Mouse (Mus musculus): Measurements from ENCODE around the gene Gm5485. TPM values are rescaled to one million over a fixed set of nuclear protein-coding genes. Genes with fewer than 3 reads are reported as not detected.

Gm5485 gene
- not detected for total RNA-seq (2021)
- long read RNA-seq, experiment 1: 0 reads
- long read RNA-seq, experiment 2: 0 reads

DNA sequence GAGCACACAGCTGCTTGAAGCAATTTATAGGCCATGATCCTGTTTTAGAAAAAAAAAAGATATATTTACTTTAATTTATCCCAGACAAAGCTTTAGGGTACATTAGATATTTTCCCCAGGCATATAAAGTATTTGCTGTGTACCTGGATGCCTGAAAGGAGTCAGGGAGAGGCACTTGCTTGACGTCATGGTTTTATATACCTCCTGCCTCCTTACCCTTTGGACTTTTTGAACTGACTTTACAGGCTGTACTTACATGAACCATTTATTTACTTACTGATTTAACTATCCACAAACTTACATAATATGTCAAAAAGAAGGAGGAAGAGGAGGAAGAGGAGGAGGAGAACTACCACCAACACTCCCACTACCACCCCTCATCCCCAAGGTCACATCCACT, at the start of gene Gm5485:
Gene Gm5485, minus strand, starts transcription at position 171 of the 400 bp plus-strand sequence.
- DNase-seq (ENCODE audit: low spot score in 2 of 2): no peak

- DNase-seq (ENCODE audit: low spot score in 2 of 2): no peak
Measured at GRCm38 (mm10) chr16:48453264-48453663, 41.0 kb upstream of the Gm5485 start.

GRCm38 (mm10) chr16:48446161-48446925, 34.1 kb upstream of the Gm5485 start:
- DNase-seq (ENCODE audit: low spot score in 2 of 2): no peak

- no peak for DNase-seq (ENCODE audit: low spot score in 2 of 2)
Measured at GRCm38 (mm10) chr16:48444589-48444988, 32.4 kb upstream of the Gm5485 start.

- no peak for DNase-seq (ENCODE audit: low spot score in 2 of 2)
Measured at GRCm38 (mm10) chr16:48437476-48437875, 25.3 kb upstream of the Gm5485 start.

DNA sequence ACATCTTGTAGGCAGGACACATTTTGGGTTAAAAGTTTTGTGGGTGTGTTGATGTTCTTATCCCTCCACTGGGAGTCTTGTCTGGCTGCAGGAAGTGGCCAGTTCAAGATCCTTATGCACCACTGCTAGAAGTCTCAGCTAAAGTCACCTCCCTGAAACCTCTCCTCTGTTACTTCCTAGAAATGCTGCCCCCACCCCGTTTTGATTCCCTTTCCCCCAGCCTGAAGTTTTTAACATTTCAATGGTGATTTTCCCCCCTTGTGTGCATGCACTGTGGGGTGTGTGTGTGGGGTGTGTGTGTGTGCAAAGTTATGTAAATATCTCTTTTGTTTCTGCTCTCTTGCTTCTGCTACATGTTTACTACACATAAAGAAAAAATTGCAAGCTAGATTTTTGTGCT, 23.2 kb upstream of the Gm5485 start:
- no peak for DNase-seq (ENCODE audit: low spot score in 2 of 2)

DNA sequence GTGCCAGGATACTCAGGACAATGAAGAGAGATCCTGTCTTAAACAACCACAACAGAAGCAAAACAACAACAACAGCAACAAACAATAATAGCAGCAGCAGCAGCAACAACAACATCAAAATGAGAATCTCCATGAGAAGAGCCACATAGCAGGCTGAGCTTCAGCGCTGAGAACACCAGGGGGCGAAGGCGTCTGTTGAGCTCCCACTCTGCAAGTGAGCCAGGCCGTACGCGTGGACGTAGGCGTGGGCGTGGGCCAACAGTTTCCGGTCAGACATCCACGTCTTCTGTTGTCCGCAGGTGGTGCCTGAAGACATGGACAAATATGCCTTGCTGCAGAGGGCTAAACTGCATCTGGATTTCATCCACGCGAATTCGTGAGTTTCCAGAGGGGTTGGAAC, 18.8 kb upstream of the Gm5485 start, which contains the start of gene Morc1:
Gene Morc1, plus strand, starts transcription at position 211 of the 400 bp plus-strand sequence.
- DNase-seq (ENCODE audit: low spot score in 2 of 2): no peak

- DNase-seq (ENCODE audit: low spot score in 2 of 2): no peak
Measured at GRCm38 (mm10) chr16:48429427-48429826, 17.2 kb upstream of the Gm5485 start.

GRCm38 (mm10) chr16:48424069-48424468, 11.9 kb upstream of the Gm5485 start:
- no peak for DNase-seq (ENCODE audit: low spot score in 2 of 2)

DNA sequence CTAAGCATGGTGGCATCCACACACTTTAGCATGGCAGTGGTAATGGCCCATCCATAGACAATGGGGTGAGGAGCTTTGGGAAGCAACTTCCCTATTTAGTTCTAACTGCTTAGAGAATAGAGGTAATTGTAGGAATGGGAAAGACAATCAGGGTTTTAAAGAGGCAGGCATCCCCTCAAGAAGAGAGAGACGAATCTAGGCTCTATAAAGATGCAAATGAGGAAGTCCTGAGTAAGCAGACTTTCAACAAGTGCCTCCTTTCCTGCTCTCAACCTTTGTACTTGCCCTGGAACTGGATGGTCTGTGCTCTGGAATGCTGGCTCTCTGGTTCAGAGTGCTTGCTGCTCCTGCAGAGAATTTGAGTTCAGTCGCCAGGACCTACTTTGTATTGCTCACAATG, 10.3 kb upstream of the Gm5485 start:
- DNase-seq (ENCODE audit: low spot score in 2 of 2): no peak

DNA sequence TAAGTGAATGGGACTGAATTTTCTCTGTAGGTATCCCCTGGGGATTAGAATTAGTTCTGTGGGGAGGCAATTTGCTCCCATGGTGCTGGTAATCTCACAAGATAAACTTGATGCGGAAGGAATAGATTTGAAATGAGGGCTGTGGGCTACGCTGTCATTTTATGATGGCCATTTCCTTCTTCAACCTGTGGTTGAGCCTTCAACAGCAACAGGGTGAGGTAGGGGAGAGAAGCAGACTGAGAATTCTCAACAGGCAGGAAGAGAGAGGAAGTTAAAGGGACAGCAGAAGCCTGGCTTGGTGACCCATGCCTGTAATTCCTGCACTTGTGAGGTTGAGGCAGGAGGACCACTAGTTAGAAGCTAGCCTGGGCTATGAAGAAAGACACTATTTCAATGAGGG, 6.8 kb upstream of the Gm5485 start:
- no peak for DNase-seq (ENCODE audit: low spot score in 2 of 2)

GRCm38 (mm10) chr16:48418557-48418956, 6.3 kb upstream of the Gm5485 start:
- no peak for DNase-seq (ENCODE audit: low spot score in 2 of 2)

DNA sequence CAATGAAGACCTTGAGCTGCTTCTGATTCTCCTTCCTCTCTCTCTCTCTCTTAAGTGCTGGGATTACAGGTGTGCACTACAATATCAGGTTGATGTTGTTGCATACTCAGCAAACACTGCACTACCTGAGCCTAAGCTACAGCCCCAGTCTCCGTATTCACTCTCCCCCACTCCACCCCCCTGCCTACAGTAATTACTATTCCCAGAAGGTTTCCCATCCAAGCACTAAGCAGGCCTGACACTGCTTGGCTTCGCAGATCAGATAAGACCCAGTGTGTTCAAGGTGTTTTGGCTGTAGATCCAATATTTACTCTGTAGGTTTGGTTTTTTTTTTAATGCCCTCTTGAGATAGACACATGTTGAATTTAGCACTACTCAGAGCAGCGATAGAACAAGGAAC, 2.1 kb downstream of the Gm5485 start:
- no peak for DNase-seq (ENCODE audit: low spot score in 2 of 2)

GRCm38 (mm10) chr16:48409580-48409979, 2.6 kb downstream of the Gm5485 start:
- no peak for DNase-seq (ENCODE audit: low spot score in 2 of 2)

DNA sequence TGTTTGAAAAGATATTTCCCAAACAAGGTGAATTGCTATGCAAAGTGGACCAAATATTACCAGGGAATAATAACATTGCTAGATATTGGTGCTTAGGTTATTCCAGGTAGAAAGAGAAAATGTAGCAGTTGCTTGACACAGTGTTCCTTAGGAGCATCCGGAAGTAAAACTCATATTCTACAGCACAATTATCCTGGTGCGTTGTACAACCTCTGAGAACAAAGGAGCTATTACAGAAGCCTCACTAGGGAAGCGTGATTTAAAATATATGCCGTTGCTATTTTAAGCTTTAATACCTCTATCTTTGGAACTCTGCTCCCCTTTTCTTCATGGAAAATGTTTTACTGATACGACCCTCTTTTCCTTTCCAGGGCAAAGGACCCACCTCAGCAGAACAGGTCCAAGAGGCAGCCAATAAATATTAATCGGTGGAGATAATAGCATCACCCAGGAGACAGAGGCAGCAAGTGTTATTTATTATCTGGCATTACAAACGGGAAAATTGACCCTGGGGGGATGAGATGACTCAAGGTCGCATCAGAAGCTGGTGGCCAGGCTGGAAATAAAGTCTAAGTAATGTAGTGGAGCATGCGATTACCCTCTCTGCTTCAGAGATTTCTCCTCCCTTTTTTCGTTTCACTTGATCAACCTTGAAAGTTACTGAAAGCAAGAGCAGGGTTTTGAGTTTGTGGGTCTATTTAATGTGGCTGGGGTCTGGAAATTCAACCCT, 6.4 kb downstream of the Gm5485 start:
- DNase-seq (ENCODE audit: low spot score in 2 of 2): no peak

DNA sequence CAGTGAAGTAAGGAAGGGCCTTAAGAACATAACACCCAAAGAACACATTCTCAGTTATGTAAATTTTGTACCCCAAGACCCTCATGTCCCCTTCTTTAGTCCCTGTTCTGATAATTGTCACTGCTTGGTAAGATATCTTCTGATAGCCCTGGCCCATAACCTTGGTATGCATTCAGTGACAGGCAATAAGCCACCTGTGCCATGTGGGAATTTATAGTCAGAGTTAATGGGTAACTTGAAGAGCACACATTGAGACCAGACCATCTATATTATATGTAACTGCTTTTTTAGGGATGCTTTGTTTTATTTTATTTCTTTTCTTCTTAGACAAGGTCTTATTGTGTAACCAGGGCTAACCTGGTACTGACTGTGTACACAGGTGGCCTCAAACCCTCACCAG, 8.2 kb downstream of the Gm5485 start:
- no peak for DNase-seq (ENCODE audit: low spot score in 2 of 2)

- DNase-seq (ENCODE audit: low spot score in 2 of 2): no peak
Measured at GRCm38 (mm10) chr16:48403423-48403822, 8.8 kb downstream of the Gm5485 start.

- no peak for DNase-seq (ENCODE audit: low spot score in 2 of 2)
Measured at GRCm38 (mm10) chr16:48402963-48403362, 9.3 kb downstream of the Gm5485 start.

DNA sequence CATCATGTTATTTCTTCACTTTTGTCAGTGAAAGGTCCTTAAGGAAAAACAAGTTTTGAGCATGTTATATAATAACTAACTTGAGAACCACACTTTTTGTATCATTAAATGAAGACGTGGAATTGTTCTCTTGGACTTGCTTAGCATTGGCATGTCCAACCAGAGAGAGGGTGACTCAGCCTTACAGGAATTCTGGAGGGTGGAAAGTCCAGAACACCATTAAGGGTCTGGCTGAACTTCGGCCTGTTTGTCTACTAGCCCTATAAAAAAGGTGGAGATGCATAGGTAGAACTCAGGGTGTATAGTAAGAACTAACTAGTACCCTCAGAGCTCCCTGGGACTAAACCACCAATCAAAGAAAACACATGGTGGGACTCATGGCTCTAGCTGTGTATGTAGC, 16.9 kb downstream of the Gm5485 start:
- DNase-seq (ENCODE audit: low spot score in 2 of 2): no peak

- DNase-seq (ENCODE audit: low spot score in 2 of 2): no peak
Measured at GRCm38 (mm10) chr16:48386982-48387381, 25.2 kb downstream of the Gm5485 start.

DNA sequence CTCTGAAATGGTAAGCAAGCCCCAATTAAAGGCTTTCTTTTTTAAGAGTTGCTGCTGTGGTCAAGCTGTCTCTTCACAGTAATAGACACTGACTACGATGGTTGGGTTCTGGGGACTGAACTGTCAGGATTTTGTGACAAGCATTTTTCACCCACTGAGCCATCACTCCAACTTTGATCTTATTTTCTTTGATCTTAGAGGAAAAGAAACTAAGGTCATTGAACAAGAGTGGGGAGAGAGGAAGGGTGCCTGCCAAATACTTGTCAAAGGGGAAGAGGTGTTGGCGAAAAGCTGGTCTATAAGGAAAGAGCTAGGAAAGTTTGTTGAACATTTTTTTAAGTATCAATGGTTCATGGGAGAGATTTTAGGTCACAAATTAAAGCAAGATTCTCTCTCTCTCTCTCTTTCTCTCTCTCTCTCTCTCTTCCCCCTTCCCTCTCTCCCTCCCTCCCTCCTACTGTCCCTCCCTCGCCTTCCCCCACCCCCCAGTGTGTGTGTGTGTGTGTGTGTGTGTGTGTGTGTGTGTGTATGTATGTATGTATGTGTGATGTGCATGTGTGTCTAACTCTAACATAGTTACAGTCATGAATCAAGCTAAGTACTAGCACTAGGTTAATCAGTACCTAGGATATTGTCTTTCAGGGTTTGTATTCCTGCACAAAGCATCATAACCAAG, 28.5 kb downstream of the Gm5485 start:
- no peak for DNase-seq (ENCODE audit: low spot score in 2 of 2)

All from left cerebral cortex, adult 18-20 months (tissue).